Mouse (Mus musculus) CH12.LX (cell line): ENCODE measurements around the gene A3galt2. TPM values are rescaled to one million over a fixed set of nuclear protein-coding genes. Genes with fewer than 3 reads are reported as not detected.

Experiments
- DNase-seq: peaks from one replicate; pipeline ENCODE4 v3.0.0-alpha.2; 2013; ENCODE audit errors: extremely low read depth
- H3K27ac ChIP-seq: 2 replicates; pipeline ENCODE4 v1.5.1; 2012; ENCODE audit warnings: low read depth, mild to moderate bottlenecking, control low read depth, moderate library complexity; ENCODE audit not compliant: insufficient read depth
- H3K27me3 ChIP-seq: replicated peaks from 2 replicates; pipeline ENCODE3; 2012; ENCODE audit warnings: inconsistent platforms
- H3K36me3 ChIP-seq, 2 experiments: replicated peaks in 1 of 2; 2 replicates each; pipeline versions ENCODE3 to v1.6.1; 2012; ENCODE audit warnings: inconsistent platforms in 1 of 2, low read length in 1 of 2, mild to moderate bottlenecking in 1 of 2, mixed read lengths in 1 of 2, moderate library complexity in 1 of 2; ENCODE audit not compliant: control insufficient read depth in 1 of 2, insufficient read depth in 1 of 2
- H3K4me1 ChIP-seq, 2 experiments: 2 replicates each; pipeline ENCODE4 v1.6.1; 2012; ENCODE audit warnings: inconsistent platforms in 1 of 2, moderate library complexity in 1 of 2; ENCODE audit not compliant: insufficient read depth in 2 of 2, control insufficient read depth in 1 of 2
- H3K4me2 ChIP-seq: 2 replicates; pipeline ENCODE4 v1.6.1; 2012; ENCODE audit warnings: low read depth, mild to moderate bottlenecking, control low read depth; ENCODE audit not compliant: poor library complexity, insufficient read depth, severe bottlenecking
- H3K4me3 ChIP-seq, 3 experiments: fragments of 150-350 bp in 1 of 3; sonication (generic) in 1 of 3; replicated peaks in 1 of 3; 2 replicates each; pipeline versions ENCODE3 to v1.5.1; 2011 to 2012; ENCODE audit warnings: low read depth in 2 of 3, low read length in 2 of 3, mild to moderate bottlenecking in 2 of 3, moderate library complexity in 2 of 3, control low read depth in 1 of 3, improper control_type of control experiment in 1 of 3, inconsistent platforms in 1 of 3, mixed read lengths in 1 of 3; ENCODE audit not compliant: poor library complexity in 1 of 3
- H3K79me2 ChIP-seq: replicated peaks from 2 replicates; pipeline ENCODE4 v1.6.1; 2012; ENCODE audit warnings: mild to moderate bottlenecking, moderate library complexity; ENCODE audit not compliant: control insufficient read depth, poor library complexity, insufficient read depth, severe bottlenecking; ENCODE audit errors: extremely low read depth
- H3K9ac ChIP-seq: 2 replicates; pipeline ENCODE4 v1.6.1; 2012; ENCODE audit warnings: low read depth, mild to moderate bottlenecking, control low read depth, moderate library complexity; ENCODE audit not compliant: insufficient read depth
- H3K9me3 ChIP-seq: replicated peaks from 2 replicates; pipeline ENCODE3; 2012; ENCODE audit warnings: low read length, inconsistent platforms, mixed read lengths
- BHLHE40 ChIP-seq: IDR thresholded peaks from 2 replicates; pipeline ENCODE4 v1.6.1; 2011; ENCODE audit warnings: mild to moderate bottlenecking, low read depth, low read length, improper control_type of control experiment
- CHD2 ChIP-seq: IDR thresholded peaks from 2 replicates; pipeline ENCODE4 v1.6.1; 2011; ENCODE audit warnings: low read length, improper control_type of control experiment
- CTCF ChIP-seq, 2 experiments: IDR thresholded peaks in 1 of 2; conservative IDR thresholded peaks in 1 of 2; 2 replicates each; pipeline ENCODE4 v1.5.1; 2011 to 2012; ENCODE audit warnings: low read depth in 2 of 2, low read length in 2 of 2, improper control_type of control experiment in 1 of 2, inconsistent platforms in 1 of 2, mild to moderate bottlenecking in 1 of 2, moderate library complexity in 1 of 2
- ELF1 ChIP-seq: IDR thresholded peaks from 2 replicates; pipeline ENCODE4 v1.6.1; 2014; ENCODE audit warnings: low read depth, mild to moderate bottlenecking, inconsistent platforms, low read length, improper control_type of control experiment
- EP300 ChIP-seq: IDR thresholded peaks from 2 replicates; pipeline ENCODE4 v1.6.1; 2011; ENCODE audit warnings: low read length, improper control_type of control experiment
- ETS1 ChIP-seq: conservative IDR thresholded peaks from 2 replicates; pipeline ENCODE4 v1.6.1; 2012; ENCODE audit warnings: low read depth, mild to moderate bottlenecking, inconsistent platforms, low read length, improper control_type of control experiment, moderate library complexity
- GABPA ChIP-seq: IDR thresholded peaks from 2 replicates; pipeline ENCODE4 v1.6.1; 2012; ENCODE audit warnings: low read depth, low read length, improper control_type of control experiment, inconsistent platforms; ENCODE audit not compliant: insufficient replicate concordance
- HCFC1 ChIP-seq: IDR thresholded peaks from 2 replicates; pipeline ENCODE4 v1.6.1; 2012; ENCODE audit warnings: low read depth, mild to moderate bottlenecking, inconsistent platforms, low read length, improper control_type of control experiment
- IRF4 ChIP-seq: IDR thresholded peaks from 2 replicates; pipeline ENCODE4 v1.6.1; 2014; ENCODE audit warnings: low read depth, mild to moderate bottlenecking, inconsistent platforms, low read length, improper control_type of control experiment
- MAFK ChIP-seq: IDR thresholded peaks from 2 replicates; pipeline ENCODE4 v1.6.1; 2011; ENCODE audit warnings: low read length, improper control_type of control experiment; ENCODE audit not compliant: insufficient replicate concordance
- MAX ChIP-seq: IDR thresholded peaks from 2 replicates; pipeline ENCODE4 v1.6.1; 2011; ENCODE audit warnings: low read length, improper control_type of control experiment
- MXI1 ChIP-seq: IDR thresholded peaks from 2 replicates; pipeline ENCODE4 v1.6.1; 2011; ENCODE audit warnings: mild to moderate bottlenecking, low read depth, low read length, improper control_type of control experiment
- MYC ChIP-seq: IDR thresholded peaks from 2 replicates; pipeline ENCODE4 v1.6.1; 2011; ENCODE audit warnings: low read depth, mild to moderate bottlenecking, improper control_type of control experiment, low read length
- NELFE ChIP-seq: IDR thresholded peaks from 2 replicates; pipeline ENCODE4 v1.6.1; 2011; ENCODE audit warnings: low read depth, low read length, improper control_type of control experiment
- PAX5 ChIP-seq: IDR thresholded peaks from 2 replicates; pipeline ENCODE4 v1.6.1; 2012; ENCODE audit warnings: low read length, inconsistent platforms, mixed read lengths
- POLR2A ChIP-seq: IDR thresholded peaks from 2 replicates; pipeline ENCODE4 v1.6.1; 2011; ENCODE audit warnings: low read depth, mild to moderate bottlenecking, improper control_type of control experiment, low read length
- RAD21 ChIP-seq: IDR thresholded peaks from 2 replicates; pipeline ENCODE4 v1.6.1; 2011; ENCODE audit warnings: low read depth, mild to moderate bottlenecking, low read length, improper control_type of control experiment, moderate library complexity
- SIN3A ChIP-seq: IDR thresholded peaks from 2 replicates; pipeline ENCODE4 v1.6.1; 2012; ENCODE audit warnings: low read length, improper control_type of control experiment, inconsistent platforms
- TBP ChIP-seq: conservative IDR thresholded peaks from 2 replicates; pipeline ENCODE4 v1.6.1; 2011; ENCODE audit warnings: low read depth, low read length, improper control_type of control experiment
- TCF12 ChIP-seq: IDR thresholded peaks from 2 replicates; pipeline ENCODE4 v1.6.1; 2014; ENCODE audit warnings: low read depth, mild to moderate bottlenecking, inconsistent platforms, low read length, improper control_type of control experiment
- UBTF ChIP-seq: IDR thresholded peaks from 2 replicates; pipeline ENCODE4 v1.6.1; 2012; ENCODE audit warnings: low read depth, mild to moderate bottlenecking, inconsistent platforms, low read length, improper control_type of control experiment, moderate library complexity
- USF1 ChIP-seq: IDR thresholded peaks from 2 replicates; pipeline ENCODE4 v1.6.1; 2014; ENCODE audit warnings: low read depth, mild to moderate bottlenecking, inconsistent platforms, low read length, improper control_type of control experiment
- USF2 ChIP-seq: conservative IDR thresholded peaks from 2 replicates; pipeline ENCODE4 v1.6.1; 2011; ENCODE audit warnings: low read depth, low read length, improper control_type of control experiment
- ZC3H11A ChIP-seq: IDR thresholded peaks from 2 replicates; pipeline ENCODE4 v1.6.1; 2012; ENCODE audit warnings: low read depth, mild to moderate bottlenecking, inconsistent platforms, low read length, improper control_type of control experiment
- ZKSCAN1 ChIP-seq: IDR thresholded peaks from 2 replicates; pipeline ENCODE4 v1.6.1; 2012; ENCODE audit warnings: low read depth, inconsistent platforms, low read length, improper control_type of control experiment, borderline replicate concordance
- ZNF384 ChIP-seq: IDR thresholded peaks from 2 replicates; pipeline ENCODE4 v1.6.1; 2012; ENCODE audit warnings: low read depth, low read length, improper control_type of control experiment, inconsistent platforms
- dilution Hi-C: fragments of 300-500 bp; cut with MboI; formaldehyde crosslinking; loops from 2 replicates; pipeline ENCODE4 v1.14.3; 2020; ENCODE audit warnings: low sequenced_read_pairs; ENCODE audit not compliant: extremely low pct_unique_long_range_greater_than_20kb, extremely low pct_ligation_motif_present
- in situ Hi-C: fragments of 300-500 bp; cut with MboI; formaldehyde crosslinking; loops from 3 replicates; pipeline ENCODE4 v1.14.3; 2019; ENCODE audit warnings: low sequenced_read_pairs, low pct_ligation_motif_present, low pct_unique_long_range_greater_than_20kb, mixed read lengths
- polyA plus RNA-seq: library from polyadenylated mRNA; unstranded; fragments of >175 nt; gene quantifications from 2 replicates; pipeline ENCODE4 v1.2.1, GENCODE M21; 2012; ENCODE audit warnings: low read depth; ENCODE audit not compliant: insufficient read length
- total RNA-seq, 2 experiments: library from RNA; depleted of rRNA; stranded (reverse); fragments of 300-350 nt in 1 of 2; fragments of >200 nt in 1 of 2; gene quantifications; 2 replicates each; pipeline ENCODE4 v1.2.3; 2012 to 2014

Gene A3galt2
- total and polyA plus RNA-seq, 3 experiments: 0.04 to 0.11 TPM; not detected in 1

DNA sequence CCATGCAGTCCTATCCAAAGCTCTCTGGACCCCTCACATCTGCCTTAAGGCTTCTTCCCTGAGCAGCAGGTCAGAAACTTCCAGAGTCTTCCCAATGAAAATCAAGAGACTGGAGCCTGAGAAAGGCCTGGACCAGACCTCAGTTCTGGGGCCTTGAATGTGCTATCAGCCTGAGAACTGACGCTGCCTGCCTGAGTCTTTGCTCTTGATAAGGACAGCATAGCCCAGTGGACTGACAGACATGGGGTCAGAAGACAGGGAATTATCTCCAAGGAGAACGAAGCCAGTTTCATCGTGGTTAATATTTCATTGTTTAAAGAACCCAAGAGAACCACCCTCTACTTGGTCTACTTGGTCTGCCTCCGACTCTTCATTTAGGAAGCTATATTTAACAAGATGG, 27.5 kb downstream of the A3galt2 start:
- Histone ChIP-seq H3K9me3 (no peaks in the 10 kb centered on the region), H3K27ac (no peak overlapping the region), H3K4me1 (peaks cover 3 to 43% of the 10 kb centered on the region in 2 experiments; a peak in 3 of 4 replicates), H3K27me3 (no peaks in the 10 kb centered on the region), H3K4me2 (no peak overlapping the region), H3K36me3 (peaks cover 43 to 67% of the 10 kb centered on the region in 2 experiments), H3K9ac (no peak overlapping the region), H3K4me3 (no peak overlapping the region), H3K79me2 (peaks cover 57% of the 10 kb centered on the region)
- DNase-seq: no peak
- in situ Hi-C loops: no loop called here
- dilution Hi-C loops: no loop called here
- TF ChIP-seq HCFC1 (no peak), NELFE (no peak)

DNA sequence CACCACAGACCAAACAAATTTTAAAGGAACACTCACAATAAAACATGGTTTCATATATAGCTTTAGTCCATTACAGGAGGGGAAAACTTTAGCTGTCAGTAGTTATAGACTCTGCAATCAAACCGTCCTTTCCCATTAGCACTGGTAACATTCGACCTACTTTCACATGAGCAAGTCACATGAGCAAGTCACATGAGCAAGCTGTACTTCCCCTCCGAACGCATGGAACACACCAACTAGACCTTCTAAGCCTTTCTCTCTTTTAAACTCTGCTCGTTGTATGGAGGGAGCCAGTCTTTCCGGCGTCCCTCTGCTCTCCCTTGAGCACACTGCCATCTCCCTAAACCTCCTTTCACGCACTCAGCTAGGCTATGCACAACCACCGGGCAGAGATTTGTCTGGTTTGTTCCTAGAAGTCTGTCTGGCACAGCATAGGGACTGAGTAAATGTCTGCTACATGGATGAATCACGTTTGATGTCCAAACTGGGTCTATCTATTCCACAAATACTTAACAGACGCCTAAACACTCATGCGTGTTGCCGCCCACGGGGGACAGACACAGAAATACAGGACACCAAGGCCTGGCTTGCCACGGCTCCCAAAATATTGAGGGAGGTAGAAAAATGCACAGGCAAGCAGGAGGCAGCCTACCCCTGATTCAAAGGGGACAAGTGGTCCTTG, 29.9 kb downstream of the A3galt2 start:
- H3K4me3 ChIP-seq: peak overlapping the region; percentile 47 to 63 (median 58)
- dilution Hi-C loops: no loop called here
- TF ChIP-seq UBTF (no peak; the same call in 1 of the 2 replicates), USF1 (peak; percentile 79), ZKSCAN1 (no peak), ZNF384 (no peak; the same call in 1 of the 2 replicates), ETS1 (peak; percentile 46; the same call in 1 of the 2 replicates), CTCF (conservative IDR thresholded peaks at IDR 0.05 in 1 of 2, IDR thresholded peaks at IDR 0.05 in 1 of 2; ENCODE audit: low read depth in 2 of 2, low read length in 2 of 2) (no peak), EP300 (peak; percentile 20; the same call in 1 of the 2 replicates), MYC (peak; percentile 68), RAD21 (no peak; the same call in 1 of the 2 replicates), MXI1 (0 out of 2 replicates have a peak, but pooled peaks have one; percentile 20), SIN3A (peak; percentile 66; the same call in 1 of the 2 replicates), CHD2 (no peak), ZC3H11A (no peak), MAFK (no peak), TCF12 (peak; percentile 48; the same call in 1 of the 2 replicates), BHLHE40 (peak; percentile 95), PAX5 (no peak), POLR2A (peak; percentile 64; the same call in 1 of the 2 replicates), IRF4 (peak; percentile 36; the same call in 1 of the 2 replicates), HCFC1 (no peak; the same call in 1 of the 2 replicates), MAX (peak; percentile 71; the same call in 1 of the 2 replicates), GABPA (no peak), TBP (peak; percentile 90), USF2 (peak; percentile 80), ELF1 (no peak)
- TF ChIP-seq, all 38 proteins: peak for 13
- Histone ChIP-seq H3K9ac (peak overlapping the region; percentile 86), H3K36me3 (peaks cover 37 to 54% of the 10 kb centered on the region in 2 experiments), H3K27me3 (no peaks in the 10 kb centered on the region), H3K9me3 (no peaks in the 10 kb centered on the region), H3K27ac (peak overlapping the region; percentile 98), H3K79me2 (peaks cover 51% of the 10 kb centered on the region), H3K4me2 (peak overlapping the region; percentile 87), H3K4me1 (peaks cover 10 to 64% of the 10 kb centered on the region in 2 experiments)
- in situ Hi-C loops: no loop called here
- peak; percentile 69 for DNase-seq
